Mouse (Mus musculus) hindbrain, embryonic 15.5 days (tissue): ENCODE results near the gene Exog. TPM values are rescaled to one million over a fixed set of nuclear protein-coding genes. Genes with fewer than 3 reads are reported as not detected.

Experiments used
- ATAC-seq: fragments of 200-750 bp; cut with Nextera tagmentation; 2 replicates; pipeline ENCODE4 v1.8.0; 2017; ENCODE audit warnings: low read depth, moderate number of reproducible peaks, moderate TSS enrichment; ENCODE audit not compliant: low FRiP score
- H3K27ac ChIP-seq: fragments of 300-500 bp; sonication (generic); replicated peaks from 2 replicates; pipeline ENCODE4 v1.5.1; 2015; ENCODE audit warnings: mild to moderate bottlenecking, inconsistent platforms
- H3K27me3 ChIP-seq: fragments of 300-500 bp; sonication (generic); 2 replicates; pipeline ENCODE4 v1.6.1; 2015; ENCODE audit warnings: control low read depth, inconsistent platforms
- H3K36me3 ChIP-seq: fragments of 300-500 bp; sonication (generic); 2 replicates; pipeline ENCODE4 v1.6.1; 2015; ENCODE audit warnings: control low read depth, inconsistent platforms
- H3K4me1 ChIP-seq: fragments of 300-500 bp; sonication (generic); replicated peaks from 2 replicates; pipeline ENCODE4 v1.6.1; 2015; ENCODE audit warnings: control low read depth, inconsistent platforms
- H3K4me2 ChIP-seq: fragments of 300-500 bp; sonication (generic); 2 replicates; pipeline ENCODE4 v1.6.1; 2015; ENCODE audit warnings: moderate library complexity, mild to moderate bottlenecking, inconsistent platforms
- H3K4me3 ChIP-seq: fragments of 300-500 bp; sonication (generic); 2 replicates; pipeline ENCODE4 v1.5.1; 2015; ENCODE audit warnings: mild to moderate bottlenecking, inconsistent platforms
- H3K9ac ChIP-seq: fragments of 300-500 bp; sonication (generic); 2 replicates; pipeline ENCODE4 v1.6.1; 2015; ENCODE audit warnings: inconsistent platforms
- H3K9me3 ChIP-seq: fragments of 300-500 bp; sonication (generic); 2 replicates; pipeline ENCODE4 v1.6.1; 2016; ENCODE audit warnings: control low read depth, inconsistent platforms
- whole genome bisulfite sequencing: fragments of 180-500 bp; shearing (Covaris S2); methylation state at CpG from one replicate; pipeline ENCODE4 v1.1.7; 2015; 5-methylcytosine and 5-hydroxymethylcytosine counted together
- polyA plus RNA-seq: library from polyadenylated mRNA; unstranded; fragments of >200 nt; fragmentation: Nextera tagmentation; extraction: Ambion mirVana; gene quantifications from 2 replicates; pipeline ENCODE4 v1.2.1, GENCODE M21; 2015

The Exog gene
- polyA plus RNA-seq, 1 experiment from 2014 or later: 48.0 TPM

- Histone ChIP-seq H3K27me3 (no peaks in the 10 kb centered on the region; the same call in 1 of the 2 replicates), H3K27ac (no peak overlapping the region), H3K9me3 (no peaks in the 10 kb centered on the region), H3K36me3 (no peaks in the 10 kb centered on the region), H3K4me1 (peaks cover 4% of the 10 kb centered on the region), H3K4me3 (no peak overlapping the region), H3K4me2 (no peak overlapping the region), H3K9ac (no peak overlapping the region)
- ATAC-seq: 0 out of 2 replicates have a peak, but pooled peaks have one; percentile 45
- WGBS: 53% methylated on average over 9 of the region's 9 CpGs
These were observed 39.7 kb downstream of the Exog start for GRCm38 (mm10) chr9:119484420-119484819.

- WGBS: 83% methylated on average over 13 of the region's 13 CpGs
- H3K4me1 ChIP-seq: peaks cover 4% of the 10 kb centered on the region; the same call in 1 of the 2 replicates
- no peak overlapping the region for H3K9ac ChIP-seq
- ATAC-seq: no peak
- H3K4me3 ChIP-seq: no peak overlapping the region
- H3K27me3 ChIP-seq: no peaks in the 10 kb centered on the region; the same call in 1 of the 2 replicates
- no peak overlapping the region for H3K4me2 ChIP-seq
- no peaks in the 10 kb centered on the region for H3K36me3 ChIP-seq
- H3K9me3 ChIP-seq: no peaks in the 10 kb centered on the region
- H3K27ac ChIP-seq: no peak overlapping the region
These were observed 40.1 kb downstream of the Exog start for GRCm38 (mm10) chr9:119484868-119485267.

DNA sequence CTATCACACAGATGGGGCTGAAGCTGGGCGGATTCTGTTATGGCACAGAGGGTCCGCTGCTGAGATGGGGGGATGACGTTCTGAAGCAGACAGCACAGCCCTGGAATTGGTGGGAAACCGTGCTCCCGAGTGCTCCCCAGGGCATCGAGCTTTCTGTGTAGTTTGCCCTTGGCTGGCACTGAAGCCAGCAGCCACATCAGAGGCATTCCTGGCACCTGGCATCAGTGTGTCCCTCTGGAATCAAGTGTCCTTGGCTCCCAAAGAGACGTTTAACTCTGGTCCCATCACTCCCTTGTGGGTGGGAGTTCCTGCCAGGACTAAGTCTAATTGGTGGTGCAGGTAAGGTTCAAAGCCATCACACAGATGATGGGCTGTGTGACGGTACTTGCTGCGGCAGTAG, 51.6 kb downstream of the Exog start:
- 80% methylated on average over 9 of the region's 9 CpGs for WGBS
- Histone ChIP-seq H3K27me3 (no peaks in the 10 kb centered on the region), H3K4me1 (no peaks in the 10 kb centered on the region), H3K27ac (no peak overlapping the region), H3K4me2 (no peak overlapping the region), H3K4me3 (no peak overlapping the region), H3K9me3 (no peaks in the 10 kb centered on the region), H3K9ac (no peak overlapping the region), H3K36me3 (no peaks in the 10 kb centered on the region)
- no peak for ATAC-seq

DNA sequence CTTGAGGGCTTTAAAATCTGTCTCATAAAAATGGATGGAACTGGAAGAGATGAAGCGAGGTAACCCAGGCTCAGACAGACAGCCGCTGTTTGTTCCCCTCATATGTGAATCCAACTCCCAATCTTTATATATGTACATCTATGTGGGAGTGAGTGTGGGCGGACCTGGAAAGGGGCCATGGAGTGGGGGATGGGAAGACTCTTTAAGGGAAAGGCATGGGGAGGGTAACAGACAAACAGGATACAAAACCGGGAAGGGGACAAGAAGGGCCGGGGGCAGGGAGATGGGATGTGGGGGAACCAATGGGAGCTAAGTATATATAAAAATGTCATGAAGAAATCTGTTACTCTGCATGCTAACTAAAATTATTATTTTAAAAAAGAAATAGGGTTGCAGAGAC, 52.2 kb downstream of the Exog start:
- ATAC-seq: no peak
- no peaks in the 10 kb centered on the region for H3K4me1 ChIP-seq
- no peak overlapping the region for H3K4me3 ChIP-seq
- H3K27ac ChIP-seq: no peak overlapping the region
- no peak overlapping the region for H3K9ac ChIP-seq
- H3K4me2 ChIP-seq: no peak overlapping the region
- H3K36me3 ChIP-seq: no peaks in the 10 kb centered on the region
- 70% methylated on average over 5 of the region's 5 CpGs for WGBS
- H3K27me3 ChIP-seq: no peaks in the 10 kb centered on the region
- no peaks in the 10 kb centered on the region for H3K9me3 ChIP-seq

- Histone ChIP-seq H3K4me3 (no peak overlapping the region), H3K4me1 (no peaks in the 10 kb centered on the region), H3K36me3 (no peaks in the 10 kb centered on the region), H3K4me2 (no peak overlapping the region), H3K27ac (no peak overlapping the region), H3K9ac (no peak overlapping the region), H3K9me3 (no peaks in the 10 kb centered on the region), H3K27me3 (no peaks in the 10 kb centered on the region)
- WGBS: 90% methylated on average over 15 of the region's 15 CpGs
- no peak for ATAC-seq
These were observed 53.0 kb downstream of the Exog start for GRCm38 (mm10) chr9:119497546-119498246.

DNA sequence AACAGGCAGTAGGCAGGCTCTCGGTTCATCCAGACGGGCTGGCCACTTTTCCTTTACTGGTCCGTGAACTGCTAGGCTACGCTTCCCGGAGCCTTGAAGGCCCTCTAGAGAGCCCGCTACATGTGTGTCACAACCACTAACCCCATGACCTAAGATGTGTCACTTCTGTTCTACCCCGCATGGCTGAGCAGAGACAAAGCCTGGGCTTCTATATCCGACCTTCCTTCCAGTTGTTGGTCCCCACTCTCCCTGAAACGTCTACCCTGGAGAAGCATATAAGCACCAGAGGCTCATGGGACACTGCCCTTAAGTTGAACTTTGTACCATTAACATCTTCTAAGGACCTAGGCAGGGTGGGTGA, 53.5 kb downstream of the Exog start:
- Histone ChIP-seq H3K4me1 (no peaks in the 10 kb centered on the region), H3K4me2 (no peak overlapping the region), H3K4me3 (no peak overlapping the region), H3K27ac (no peak overlapping the region), H3K36me3 (no peaks in the 10 kb centered on the region), H3K27me3 (no peaks in the 10 kb centered on the region), H3K9me3 (no peaks in the 10 kb centered on the region), H3K9ac (no peak overlapping the region)
- WGBS: 81% methylated on average over 9 of the region's 9 CpGs
- ATAC-seq: no peak

DNA sequence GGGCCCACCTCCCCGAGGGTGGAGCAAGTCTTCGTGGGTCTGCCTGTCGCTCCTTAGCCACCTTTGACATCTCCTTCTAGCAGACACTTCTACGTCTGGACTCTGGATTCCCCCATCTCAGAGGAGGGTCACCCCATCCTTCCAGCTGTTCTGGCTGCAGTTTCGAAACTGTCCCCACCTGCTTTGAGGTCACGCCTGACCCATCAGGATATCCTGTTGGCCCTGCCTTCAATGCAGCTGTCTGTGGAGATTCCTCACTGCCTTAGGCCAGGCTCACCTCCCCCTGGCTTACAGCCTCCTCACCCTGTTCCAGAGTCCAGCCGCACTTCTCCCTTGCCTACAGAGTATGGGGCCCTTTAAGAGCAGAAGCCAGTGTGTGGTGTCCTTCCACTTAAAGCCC, 54.1 kb downstream of the Exog start:
- Histone ChIP-seq H3K9ac (no peak overlapping the region), H3K4me2 (no peak overlapping the region), H3K36me3 (no peaks in the 10 kb centered on the region), H3K4me1 (no peaks in the 10 kb centered on the region), H3K9me3 (no peaks in the 10 kb centered on the region), H3K27me3 (no peaks in the 10 kb centered on the region), H3K4me3 (no peak overlapping the region), H3K27ac (no peak overlapping the region)
- WGBS: 88% methylated on average over 7 of the region's 7 CpGs
- ATAC-seq: no peak

DNA sequence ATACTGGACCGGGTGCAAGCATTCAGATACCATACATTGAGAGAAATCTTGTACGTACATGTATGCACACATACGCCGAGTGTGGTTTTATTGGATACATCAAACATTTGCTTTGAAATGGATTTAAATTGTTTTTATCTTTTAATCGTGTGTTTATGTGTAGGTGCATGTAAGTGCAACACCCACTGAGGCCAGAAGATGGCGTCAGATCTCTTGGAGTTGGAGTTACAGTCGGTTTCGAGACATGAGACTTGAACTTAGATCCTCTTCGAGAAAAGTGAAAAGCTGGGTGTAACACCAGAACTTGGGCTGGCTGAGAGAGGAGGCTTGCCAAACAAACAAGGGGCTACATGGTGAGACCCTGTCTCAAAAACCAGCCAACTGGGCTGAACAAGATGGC, 58.9 kb downstream of the Exog start:
- H3K9ac ChIP-seq: no peak overlapping the region
- H3K4me3 ChIP-seq: no peak overlapping the region
- H3K36me3 ChIP-seq: no peaks in the 10 kb centered on the region
- H3K9me3 ChIP-seq: no peaks in the 10 kb centered on the region
- 95% methylated on average over 9 of the region's 9 CpGs for WGBS
- no peaks in the 10 kb centered on the region for H3K4me1 ChIP-seq
- no peaks in the 10 kb centered on the region for H3K27me3 ChIP-seq
- no peak overlapping the region for H3K4me2 ChIP-seq
- no peak overlapping the region for H3K27ac ChIP-seq
- ATAC-seq: no peak

DNA sequence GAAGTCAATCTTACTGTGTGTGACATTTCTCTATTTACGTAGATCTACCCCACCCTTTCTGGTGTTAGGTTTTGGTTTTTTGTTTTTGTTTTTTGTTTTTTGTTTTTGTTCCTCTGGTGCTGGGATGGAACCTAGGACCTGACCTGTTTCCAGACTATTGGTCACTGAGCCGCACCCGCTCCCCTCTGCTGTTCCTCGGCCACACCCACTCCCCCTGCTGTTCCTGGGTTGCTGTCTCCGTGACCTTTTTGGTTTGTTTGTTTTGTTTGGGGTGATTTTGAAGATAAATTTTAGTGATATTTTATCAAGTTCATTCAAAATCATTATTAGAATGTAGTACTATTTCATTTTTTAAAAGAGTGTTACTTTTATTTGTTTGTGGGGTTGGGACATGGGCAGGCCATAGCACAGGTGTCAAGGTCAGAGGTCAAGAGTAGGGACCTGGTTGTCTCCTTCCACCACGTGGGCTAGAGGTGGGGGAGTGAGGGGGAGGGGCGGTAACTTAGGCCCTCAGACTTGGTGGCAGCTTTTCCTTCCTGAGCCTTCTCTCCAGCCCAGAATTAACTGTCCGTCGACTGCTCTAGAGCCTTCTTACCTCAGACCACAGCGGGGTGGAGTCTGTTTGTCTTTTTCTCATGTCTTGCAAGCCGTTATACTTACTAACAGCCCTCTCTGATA, 60.4 kb downstream of the Exog start:
- H3K36me3 ChIP-seq: no peaks in the 10 kb centered on the region
- no peak for ATAC-seq
- no peaks in the 10 kb centered on the region for H3K4me1 ChIP-seq
- no peaks in the 10 kb centered on the region for H3K9me3 ChIP-seq
- WGBS: 74% methylated on average over 11 of the region's 11 CpGs
- no peak overlapping the region for H3K4me3 ChIP-seq
- no peak overlapping the region for H3K27ac ChIP-seq
- H3K9ac ChIP-seq: no peak overlapping the region
- no peak overlapping the region for H3K4me2 ChIP-seq
- H3K27me3 ChIP-seq: no peaks in the 10 kb centered on the region

- ATAC-seq: peak; percentile 80
- Histone ChIP-seq H3K36me3 (no peaks in the 10 kb centered on the region), H3K4me2 (no peak overlapping the region), H3K27ac (no peak overlapping the region), H3K9me3 (no peaks in the 10 kb centered on the region), H3K9ac (no peak overlapping the region), H3K4me3 (no peak overlapping the region), H3K27me3 (0 out of 2 replicates have a peak, but pooled peaks cover 3% of the 10 kb centered on the region), H3K4me1 (no peaks in the 10 kb centered on the region)
- WGBS: 60% methylated on average over 6 of the region's 6 CpGs
These were observed 66.2 kb downstream of the Exog start for GRCm38 (mm10) chr9:119510902-119511301.

GRCm38 (mm10) chr9:119512993-119513392, 68.2 kb downstream of the Exog start:
- H3K4me2 ChIP-seq: no peak overlapping the region
- ATAC-seq: no peak
- H3K4me3 ChIP-seq: no peak overlapping the region
- no peak overlapping the region for H3K27ac ChIP-seq
- 81% methylated on average over 9 of the region's 9 CpGs for WGBS
- H3K9ac ChIP-seq: no peak overlapping the region
- no peaks in the 10 kb centered on the region for H3K36me3 ChIP-seq
- H3K9me3 ChIP-seq: no peaks in the 10 kb centered on the region
- H3K27me3 ChIP-seq: peaks cover 3% of the 10 kb centered on the region; the same call in 1 of the 2 replicates
- H3K4me1 ChIP-seq: peaks cover 10% of the 10 kb centered on the region; the same call in 1 of the 2 replicates

DNA sequence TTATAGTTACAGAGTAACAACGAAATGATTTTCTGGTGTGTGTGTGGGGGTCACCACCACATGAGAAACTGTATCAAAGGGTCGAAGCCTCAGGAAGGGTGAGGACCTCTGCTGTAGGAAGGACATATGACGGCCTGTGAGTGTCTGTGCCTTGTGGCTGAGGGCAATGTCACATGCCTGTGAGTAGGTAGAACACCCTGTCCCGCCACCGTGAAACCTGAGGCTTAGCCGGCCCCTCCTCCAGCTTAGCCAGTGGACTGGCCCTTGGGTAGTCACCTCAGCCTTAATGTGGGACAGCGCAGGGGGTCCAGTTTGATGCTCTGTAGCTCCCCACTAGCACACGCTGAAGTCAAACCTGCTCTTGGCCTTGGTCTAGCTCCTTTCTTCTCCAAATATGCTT, 69.1 kb downstream of the Exog start:
- 92% methylated on average over 8 of the region's 8 CpGs for WGBS
- H3K9ac ChIP-seq: no peak overlapping the region
- no peak for ATAC-seq
- H3K36me3 ChIP-seq: no peaks in the 10 kb centered on the region
- H3K4me1 ChIP-seq: peaks cover 14% of the 10 kb centered on the region; the same call in 1 of the 2 replicates
- no peak overlapping the region for H3K4me3 ChIP-seq
- no peak overlapping the region for H3K27ac ChIP-seq
- H3K4me2 ChIP-seq: no peak overlapping the region
- H3K9me3 ChIP-seq: no peaks in the 10 kb centered on the region
- peaks cover 7% of the 10 kb centered on the region; the same call in 1 of the 2 replicates for H3K27me3 ChIP-seq
